ENCODE assay signal across 16 mouse cellular contexts in genomic region chr11:109497990-109498389, GRCm38 (mm10). TPM values are rescaled to one million over a fixed set of nuclear protein-coding genes. Genes with fewer than 3 reads are reported as not detected.
A peak's percentile ranks its signal among the peaks of the same experiment; 100 is the strongest.
DNase-seq lines count a peak whose midpoint lies in the region; ATAC-seq and TF ChIP-seq lines count a peak whose summit lies in the region.
"Had no signal": no experiment of that assay in that cellular context is flagged by ENCODE, and none has a peak within 500 bp of the region (broad histone marks: within the 10 kb centered on the region; RNA-seq: fewer than 3 reads in every experiment).

No protein-coding gene starts in this region.

- no peak for ATAC-seq in heart, embryonic 12.5 days (ENCODE audit: insufficient number of reproducible peaks, low FRiP score)
- ATAC-seq in lung, embryonic 15.5 days (ENCODE audit: borderline replicate concordance, extremely low read depth, low FRiP score, low TSS enrichment): no peak
- ATAC-seq in intestine, embryonic 15.5 days: peak; percentile 73
- ATAC-seq in stomach, postnatal 0 days (ENCODE audit: low FRiP score, low TSS enrichment): peak; percentile 63
- ATAC-seq: inflammation-experienced regulatory T-cells, adult 6 months had no signal

- H3K9me3 ChIP-seq in heart, embryonic 10.5 days: no peaks in the 10 kb centered on the region
- H3K9me3 ChIP-seq in heart, embryonic 12.5 days (replicated peaks): no peaks in the 10 kb centered on the region
- H3K9me3 ChIP-seq in lung, embryonic 15.5 days: no peaks in the 10 kb centered on the region
- H3K9me3 ChIP-seq in intestine, embryonic 15.5 days: no peaks in the 10 kb centered on the region
- no peaks in the 10 kb centered on the region for H3K9me3 ChIP-seq in stomach, postnatal 0 days (ENCODE audit: control insufficient read depth, low read length)
- H3K9me3 ChIP-seq: G1E had no signal

- no peak overlapping the region for H3K4me2 ChIP-seq in heart, embryonic 12.5 days
- peak overlapping the region; percentile 11 for H3K4me2 ChIP-seq in lung, embryonic 15.5 days
- peak overlapping the region; percentile 20; the same call in 1 of the 2 replicates for H3K4me2 ChIP-seq in intestine, embryonic 15.5 days (replicated peaks)
- no peak overlapping the region for H3K4me2 ChIP-seq in stomach, postnatal 0 days (replicated peaks; ENCODE audit: low read depth)
- H3K4me2 ChIP-seq: liver, embryonic 11.5 days had no signal

- no peaks in the 10 kb centered on the region for H3K36me3 ChIP-seq in heart, embryonic 10.5 days
- H3K36me3 ChIP-seq in heart, embryonic 12.5 days: no peaks in the 10 kb centered on the region
- no peaks in the 10 kb centered on the region for H3K36me3 ChIP-seq in lung, embryonic 15.5 days
- no peaks in the 10 kb centered on the region for H3K36me3 ChIP-seq in intestine, embryonic 15.5 days
- no peaks in the 10 kb centered on the region for H3K36me3 ChIP-seq in stomach, postnatal 0 days (ENCODE audit: control insufficient read depth, insufficient read depth, low read length)

- 81% methylated on average over 9 of the region's 9 CpGs for WGBS in heart, embryonic 10.5 days
- 79% methylated on average over 9 of the region's 9 CpGs for WGBS in heart, embryonic 12.5 days
- whole genome bisulfite sequencing in lung, embryonic 15.5 days: 55% methylated on average over 9 of the region's 9 CpGs
- WGBS in intestine, embryonic 15.5 days: 53% methylated on average over 9 of the region's 9 CpGs
- 45% methylated on average over 9 of the region's 9 CpGs for WGBS in stomach, postnatal 0 days

- 0 out of 2 replicates have a peak overlapping the region, but pooled peaks have one; percentile 42 for H3K27ac ChIP-seq in heart, embryonic 10.5 days
- no peak overlapping the region for H3K27ac ChIP-seq in heart, embryonic 12.5 days (ENCODE audit: poor library complexity, severe bottlenecking)
- H3K27ac ChIP-seq in lung, embryonic 15.5 days: peak overlapping the region; percentile 55
- peak overlapping the region; percentile 63; the same call in 1 of the 2 replicates for H3K27ac ChIP-seq in intestine, embryonic 15.5 days
- H3K27ac ChIP-seq in stomach, postnatal 0 days (replicated peaks): no peak overlapping the region

- no peak for TF ChIP-seq CTCF in stomach, postnatal 0 days (IDR thresholded peaks at IDR 0.05; ENCODE audit: low read depth)

- peaks cover 29% of the 10 kb centered on the region for H3K4me1 ChIP-seq in heart, embryonic 10.5 days
- peaks cover 17% of the 10 kb centered on the region for H3K4me1 ChIP-seq in heart, embryonic 12.5 days (replicated peaks)
- peaks cover 21% of the 10 kb centered on the region for H3K4me1 ChIP-seq in lung, embryonic 15.5 days
- peaks cover 2% of the 10 kb centered on the region for H3K4me1 ChIP-seq in intestine, embryonic 15.5 days (replicated peaks)
- H3K4me1 ChIP-seq in stomach, postnatal 0 days (replicated peaks; ENCODE audit: control insufficient read depth, insufficient read depth): no peaks in the 10 kb centered on the region

- DNase-seq in heart, embryonic 10.5 days (ENCODE audit: low spot score): no peak
- no peak for DNase-seq in lung, postnatal 4 days
- no peak for DNase-seq in stomach, postnatal 0 days (ENCODE audit: low spot score)
- no peak for DNase-seq in T-cell, adult 2 months (ENCODE audit: low spot score)
- DNase-seq: adrenal gland, postnatal 14 days; cerebellum, adult 8-10 months; embryo, embryonic 11 days; right cerebral cortex, postnatal 14 days; thymus, adult 18-20 months had no signal

- H3K27me3 ChIP-seq in heart, embryonic 10.5 days (ENCODE audit: insufficient read depth, poor library complexity, severe bottlenecking): 0 out of 2 replicates have a peak, but pooled peaks cover 4% of the 10 kb centered on the region
- H3K27me3 ChIP-seq in heart, embryonic 12.5 days (replicated peaks): no peaks in the 10 kb centered on the region
- H3K27me3 ChIP-seq in lung, embryonic 15.5 days: no peaks in the 10 kb centered on the region
- no peaks in the 10 kb centered on the region for H3K27me3 ChIP-seq in intestine, embryonic 15.5 days (replicated peaks)
- H3K27me3 ChIP-seq in stomach, postnatal 0 days (ENCODE audit: control insufficient read depth, insufficient read depth, low read length): no peaks in the 10 kb centered on the region

- no peak overlapping the region for H3K9ac ChIP-seq in heart, embryonic 12.5 days
- H3K9ac ChIP-seq in lung, embryonic 15.5 days: no peak overlapping the region
- no peak overlapping the region for H3K9ac ChIP-seq in intestine, embryonic 15.5 days
- H3K9ac ChIP-seq in stomach, postnatal 0 days (ENCODE audit: low read length): no peak overlapping the region

- no peak overlapping the region for H3K4me3 ChIP-seq in heart, embryonic 10.5 days
- H3K4me3 ChIP-seq in heart, embryonic 12.5 days: no peak overlapping the region
- no peak overlapping the region for H3K4me3 ChIP-seq in lung, embryonic 15.5 days
- no peak overlapping the region for H3K4me3 ChIP-seq in intestine, embryonic 15.5 days (replicated peaks)
- no peak overlapping the region for H3K4me3 ChIP-seq in stomach, postnatal 0 days (ENCODE audit: low read depth, low read length)
- H3K4me3 ChIP-seq: erythroblast, embryonic 14.5 days had no signal

- no peak for TF ChIP-seq EP300 in stomach, postnatal 0 days (optimal IDR thresholded peaks at IDR 0.05)

RNA-seq across cellular contexts. Expression of gene Slc16a6, which starts 24.6 kb away (rescaled TPM):
- polyA plus RNA-seq in heart, embryonic 10.5 days (2016; fragmentation: Nextera tagmentation; extraction: Ambion mirVana): 12.7 and 16.5 TPM in 2 replicates
- 10.9 and 11.9 TPM in 2 replicates for polyA plus RNA-seq in heart, embryonic 12.5 days (2016; fragmentation: Nextera tagmentation; extraction: Ambion mirVana)
- polyA plus RNA-seq in lung, embryonic 15.5 days (2015; fragmentation: Nextera tagmentation; extraction: Ambion mirVana): 4.4 and 4.6 TPM in 2 replicates
- polyA plus RNA-seq in intestine, embryonic 15.5 days (2015; fragmentation: Nextera tagmentation; extraction: Ambion mirVana): 15.4 and 16.6 TPM in 2 replicates
- 10.4 and 11.9 TPM in 2 replicates for polyA plus RNA-seq in stomach, postnatal 0 days (2015; fragmentation: Nextera tagmentation; extraction: Ambion mirVana)

RNA-seq across cellular contexts. Expression of gene Arsg, which starts 24.8 kb away (rescaled TPM):
- polyA plus RNA-seq in heart, embryonic 10.5 days (2016; fragmentation: Nextera tagmentation; extraction: Ambion mirVana): 3.3 and 4.6 TPM in 2 replicates
- 4.5 and 5.7 TPM in 2 replicates for polyA plus RNA-seq in heart, embryonic 12.5 days (2016; fragmentation: Nextera tagmentation; extraction: Ambion mirVana)
- polyA plus RNA-seq in lung, embryonic 15.5 days (2015; fragmentation: Nextera tagmentation; extraction: Ambion mirVana): 4.2 TPM in 2 replicates
- 3.3 and 3.6 TPM in 2 replicates for polyA plus RNA-seq in intestine, embryonic 15.5 days (2015; fragmentation: Nextera tagmentation; extraction: Ambion mirVana)
- 3.2 and 3.5 TPM in 2 replicates for polyA plus RNA-seq in stomach, postnatal 0 days (2015; fragmentation: Nextera tagmentation; extraction: Ambion mirVana)

Comparison
In these comparisons a context has a peak if more than half of its experiments do, and no peak if none do; other contexts are left out.
1. H3K27ac ChIP-seq: peak in heart, embryonic 10.5 days (single experiment), lung, embryonic 15.5 days (single experiment) and intestine, embryonic 15.5 days (single experiment); none in heart, embryonic 12.5 days (single experiment) and stomach, postnatal 0 days (single experiment).
2. ATAC-seq: peak in intestine, embryonic 15.5 days (single experiment) and stomach, postnatal 0 days (single experiment); none in heart, embryonic 12.5 days (single experiment) and lung, embryonic 15.5 days (single experiment).
3. H3K4me2 ChIP-seq: peak in lung, embryonic 15.5 days (single experiment) and intestine, embryonic 15.5 days (single experiment); none in heart, embryonic 12.5 days (single experiment) and stomach, postnatal 0 days (single experiment).